Mouse (Mus musculus) E14TG2a.4 (cell line): ENCODE data around the gene Utrn.

ENCODE experiments used
- H3K27me3 ChIP-seq: 2 replicates; pipeline ENCODE4 v1.6.1; 2014; ENCODE audit warnings: low read length, control low read depth; ENCODE audit not compliant: insufficient read depth
- H3K36me3 ChIP-seq: 2 replicates; pipeline ENCODE4 v1.6.1; 2014; ENCODE audit warnings: low read length, control low read depth; ENCODE audit not compliant: insufficient read depth
- H3K4me1 ChIP-seq: replicated peaks from 2 replicates; pipeline ENCODE4 v1.6.1; 2014; ENCODE audit warnings: low read depth, low read length, control low read depth
- H3K4me3 ChIP-seq: replicated peaks from 2 replicates; pipeline ENCODE4 v1.5.1; 2014; ENCODE audit warnings: mild to moderate bottlenecking, low read length
- H3K9me3 ChIP-seq: 2 replicates; pipeline ENCODE4 v1.6.1; 2014; ENCODE audit warnings: low read length, control low read depth
- CTCF ChIP-seq: conservative IDR thresholded peaks from 2 replicates; pipeline ENCODE4 v1.5.1; 2014; ENCODE audit warnings: low read length
- NANOG ChIP-seq: IDR thresholded peaks from 2 replicates; pipeline ENCODE4 v1.6.1; 2014; ENCODE audit warnings: borderline replicate concordance, low read length, mixed read lengths
- POU5F1 ChIP-seq: IDR thresholded peaks from 2 replicates; pipeline ENCODE4 v1.6.1; 2014; ENCODE audit warnings: low read length, borderline replicate concordance

Gene Utrn

DNA sequence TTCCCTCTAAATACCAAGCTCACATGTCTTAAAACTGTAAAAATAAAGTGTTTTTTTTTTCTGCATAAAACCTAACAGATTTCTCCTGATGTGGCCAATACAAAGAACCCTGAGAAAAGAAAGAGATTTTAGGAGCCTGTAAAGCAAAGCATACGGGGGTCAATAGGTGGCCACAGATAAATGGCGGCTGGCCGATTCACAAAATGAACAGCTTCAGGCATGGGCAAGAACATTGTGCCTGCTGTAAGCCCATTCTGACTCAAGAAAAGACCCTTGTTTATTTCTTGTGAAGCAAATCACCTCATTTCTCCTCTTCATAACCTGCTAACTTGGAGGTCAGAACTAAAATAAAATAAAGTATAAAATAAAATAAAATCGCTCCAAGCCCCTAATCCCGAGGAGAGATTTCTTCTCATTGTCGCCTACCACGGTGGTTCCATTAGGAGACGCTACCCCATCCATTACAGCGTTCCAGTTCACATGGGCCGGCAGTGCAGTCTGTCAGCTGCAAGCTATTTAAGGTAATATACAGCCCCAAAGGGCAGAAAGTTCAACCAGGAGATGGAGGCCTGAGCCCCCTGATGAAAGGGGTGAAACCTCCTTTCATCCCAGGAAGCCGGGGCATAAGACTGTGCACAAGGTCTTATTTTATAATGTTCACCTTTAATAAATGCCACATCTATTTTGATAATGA, 316.8 kb downstream of the Utrn start:
- H3K27me3 ChIP-seq, result no peaks in the 10 kb centered on the region
- peak overlapping the region; percentile 46; the same call in 1 of the 2 replicates for H3K4me3 ChIP-seq
- H3K9me3 ChIP-seq, result no peaks in the 10 kb centered on the region
- H3K36me3 ChIP-seq, result no peaks in the 10 kb centered on the region
- TF ChIP-seq NANOG (no peak), CTCF (no peak)
- peaks cover 83% of the 10 kb centered on the region for H3K4me1 ChIP-seq

DNA sequence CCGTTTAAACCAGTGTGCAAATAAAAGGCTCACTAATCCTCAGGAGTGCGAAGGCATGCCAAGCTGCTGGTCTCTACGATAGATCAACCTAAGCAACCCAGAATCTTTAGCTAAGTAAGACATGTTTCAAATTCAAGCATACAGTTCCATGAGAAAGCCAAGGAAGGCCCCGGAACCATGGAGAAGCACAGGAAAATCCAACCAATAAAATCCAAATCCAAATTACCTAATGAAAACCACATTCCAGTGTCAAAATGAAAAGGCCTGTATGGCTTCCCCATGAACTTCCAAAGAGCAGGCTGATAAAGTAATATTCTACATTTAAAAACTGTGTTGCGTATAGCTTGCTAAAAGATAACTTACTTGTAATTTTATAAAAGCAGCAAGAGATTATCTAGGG, 317.4 kb downstream of the Utrn start:
- Histone ChIP-seq H3K36me3 (no peaks in the 10 kb centered on the region), H3K4me1 (peaks cover 84% of the 10 kb centered on the region), H3K27me3 (no peaks in the 10 kb centered on the region), H3K9me3 (no peaks in the 10 kb centered on the region), H3K4me3 (no peak overlapping the region; the same call in 1 of the 2 replicates)
- no peak for TF ChIP-seq CTCF
- no peak for TF ChIP-seq NANOG
- no peak for TF ChIP-seq POU5F1

DNA sequence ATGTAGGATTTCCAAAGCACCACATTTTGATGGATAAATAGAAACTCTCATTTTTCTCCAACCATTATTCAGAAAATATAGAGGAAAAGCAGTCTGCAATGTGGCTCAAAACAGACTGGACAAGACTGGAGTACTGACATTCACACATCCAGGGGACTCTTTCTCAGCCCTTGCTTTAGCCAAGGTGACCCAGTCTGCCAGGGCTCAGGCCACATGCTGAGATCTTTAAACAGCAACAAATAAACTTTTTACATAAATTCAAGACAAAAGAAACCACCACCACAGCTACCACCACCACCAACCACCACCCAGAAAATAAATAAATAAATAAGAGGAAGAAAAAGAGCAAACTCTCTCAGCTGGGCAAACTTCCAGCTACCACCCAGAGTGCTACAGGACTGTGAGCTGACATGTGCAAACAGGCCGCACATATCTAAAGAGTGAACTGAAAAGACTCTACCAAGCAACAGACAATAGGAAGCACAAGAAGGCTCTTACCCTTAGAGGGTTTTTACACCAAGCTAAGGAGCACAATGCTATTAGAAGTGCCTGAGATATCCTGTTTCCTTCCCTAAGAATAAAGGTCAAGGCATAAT, 319.1 kb downstream of the Utrn start:
- H3K4me1 ChIP-seq, result peaks cover 86% of the 10 kb centered on the region
- H3K9me3 ChIP-seq, result no peaks in the 10 kb centered on the region
- H3K27me3 ChIP-seq, result no peaks in the 10 kb centered on the region
- H3K36me3 ChIP-seq, result peaks cover 16% of the 10 kb centered on the region; the same call in 1 of the 2 replicates
- TF ChIP-seq CTCF, result no peak
- no peak for TF ChIP-seq NANOG
- TF ChIP-seq POU5F1, result no peak
- H3K4me3 ChIP-seq, result peak overlapping the region; percentile 32

DNA sequence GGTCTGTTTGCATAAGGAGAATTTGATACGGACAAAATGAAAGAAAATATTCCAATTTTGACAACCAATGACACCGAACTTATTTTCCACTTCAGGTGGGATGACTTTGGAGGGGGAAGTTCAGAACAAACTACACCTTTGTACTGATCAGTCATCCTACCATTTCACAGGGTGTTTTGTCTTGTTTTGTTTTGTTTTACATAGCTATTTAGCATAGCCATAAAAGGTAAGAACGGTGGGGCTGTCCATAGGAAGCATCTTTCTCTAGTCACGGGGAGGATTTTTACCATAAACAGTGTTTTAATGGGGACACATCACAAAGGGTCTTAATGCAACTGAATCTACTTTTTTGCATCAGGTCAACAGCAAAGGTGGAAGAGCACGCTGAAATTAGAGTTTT, 319.9 kb downstream of the Utrn start:
- H3K27me3 ChIP-seq, result no peaks in the 10 kb centered on the region
- TF ChIP-seq POU5F1 (no peak), CTCF (no peak), NANOG (no peak)
- peaks cover 22% of the 10 kb centered on the region; the same call in 1 of the 2 replicates for H3K36me3 ChIP-seq
- no peaks in the 10 kb centered on the region for H3K9me3 ChIP-seq
- peak overlapping the region; percentile 91 for H3K4me3 ChIP-seq
- peaks cover 86% of the 10 kb centered on the region for H3K4me1 ChIP-seq

DNA sequence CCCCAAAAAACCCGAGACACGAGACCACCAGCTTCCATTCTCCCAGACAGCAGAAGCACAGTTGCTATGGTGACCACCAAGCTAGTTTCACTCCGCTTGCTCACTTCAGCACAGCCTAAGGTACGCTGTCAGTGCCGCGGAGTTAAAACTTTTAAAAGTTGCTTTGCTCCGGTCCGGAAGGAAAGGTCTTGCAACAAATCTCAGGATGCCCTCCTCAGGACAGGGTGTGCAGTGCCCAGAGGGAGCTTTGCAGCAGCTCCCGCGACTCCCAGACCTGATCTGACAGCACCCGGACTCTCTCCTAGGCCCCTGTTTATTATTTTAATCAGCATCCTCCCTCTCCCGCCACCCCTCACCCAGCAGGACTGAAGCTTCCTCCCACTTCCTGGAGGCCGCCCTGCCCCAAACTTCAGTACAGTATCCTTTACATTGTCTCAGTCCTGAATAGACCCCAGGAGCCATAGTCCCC, 320.5 kb downstream of the Utrn start:
- no peak for TF ChIP-seq POU5F1
- no peak for TF ChIP-seq CTCF
- no peak for TF ChIP-seq NANOG
- Histone ChIP-seq H3K4me1 (peaks cover 86% of the 10 kb centered on the region), H3K4me3 (peak overlapping the region; percentile 91)

DNA sequence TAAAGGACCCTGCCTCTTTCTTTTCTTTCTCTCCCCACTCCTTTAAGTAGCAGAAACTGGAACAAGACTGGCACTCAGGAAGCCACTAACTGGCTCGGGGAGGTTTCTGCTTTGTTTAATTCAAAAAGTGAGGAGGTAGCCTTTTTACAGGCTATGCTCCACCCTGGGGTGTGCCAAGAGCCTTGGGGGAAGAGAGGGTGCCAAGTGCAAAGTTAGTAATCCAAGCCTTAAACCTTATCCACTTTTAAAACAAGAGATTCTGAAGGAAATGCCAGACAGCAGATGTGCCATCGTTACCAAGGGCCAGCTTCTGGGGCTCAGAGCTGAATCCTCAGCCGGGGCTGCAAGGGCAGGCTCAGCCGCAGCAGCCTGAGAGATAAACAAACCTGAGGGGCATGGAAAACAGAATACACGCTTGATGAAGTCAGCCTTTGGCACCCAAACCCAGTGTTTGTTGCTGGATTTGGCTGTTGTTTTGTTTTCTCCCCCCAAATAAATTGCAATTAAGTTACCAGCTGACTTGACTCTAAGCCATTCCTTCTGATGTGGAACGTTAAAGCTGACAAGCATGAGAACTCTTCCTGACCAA, 322.0 kb downstream of the Utrn start:
- Histone ChIP-seq H3K9me3 (no peaks in the 10 kb centered on the region), H3K36me3 (peaks cover 36% of the 10 kb centered on the region; the same call in 1 of the 2 replicates), H3K4me1 (peaks cover 86% of the 10 kb centered on the region), H3K4me3 (peak overlapping the region; percentile 91), H3K27me3 (no peaks in the 10 kb centered on the region)
- TF ChIP-seq CTCF, result no peak

More for the DNA sequence above, 320.5 kb downstream of the Utrn start:
- H3K36me3 ChIP-seq, result peaks cover 27% of the 10 kb centered on the region; the same call in 1 of the 2 replicates
- no peaks in the 10 kb centered on the region for H3K27me3 ChIP-seq
- no peaks in the 10 kb centered on the region for H3K9me3 ChIP-seq

DNA sequence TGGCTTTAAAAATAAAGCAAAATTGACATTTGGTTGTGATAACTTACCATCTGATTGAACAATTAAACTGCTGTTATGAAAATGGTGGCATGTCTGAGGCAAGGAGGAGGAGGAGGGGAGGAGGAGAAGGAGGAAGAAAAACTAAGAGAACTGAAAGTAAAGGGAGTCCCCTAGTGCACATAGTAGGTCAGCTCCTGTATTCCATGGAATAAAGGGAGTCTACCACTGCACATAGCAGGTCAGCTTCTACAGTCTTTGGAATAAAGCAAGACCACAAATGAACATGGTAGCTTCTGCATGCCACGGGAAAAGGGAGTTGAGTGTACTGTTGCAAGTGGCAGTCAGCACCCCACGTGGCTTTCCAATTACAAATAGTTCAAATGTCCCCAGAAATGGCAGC, 323.7 kb downstream of the Utrn start:
- Histone ChIP-seq H3K27me3 (no peaks in the 10 kb centered on the region), H3K4me3 (peak overlapping the region; percentile 91), H3K9me3 (no peaks in the 10 kb centered on the region), H3K36me3 (peaks cover 45% of the 10 kb centered on the region), H3K4me1 (peaks cover 86% of the 10 kb centered on the region)
- TF ChIP-seq CTCF (no peak), NANOG (no peak), POU5F1 (no peak)

DNA sequence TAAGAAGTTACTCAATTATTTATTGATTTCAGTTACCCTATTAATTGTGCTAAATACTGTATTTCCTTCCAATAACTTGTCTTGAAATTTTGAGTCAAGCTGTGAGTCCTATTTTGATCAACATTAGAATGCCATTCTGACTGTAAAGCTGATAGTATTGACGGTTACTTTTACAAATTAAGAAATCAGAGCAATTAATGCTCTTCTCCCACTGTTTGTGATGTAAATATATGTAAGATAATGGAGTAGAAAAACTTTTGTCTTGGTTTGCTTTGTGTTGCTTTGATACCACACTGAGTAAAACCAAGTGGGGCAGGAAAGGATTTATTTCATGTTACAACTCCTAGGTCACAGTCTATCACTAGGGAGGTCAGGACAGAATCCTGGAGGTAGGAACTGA, 327.4 kb downstream of the Utrn start:
- no peak for TF ChIP-seq POU5F1
- peak; percentile 91 for TF ChIP-seq NANOG
- Histone ChIP-seq H3K4me3 (no peak overlapping the region), H3K4me1 (peaks cover 78% of the 10 kb centered on the region), H3K9me3 (no peaks in the 10 kb centered on the region), H3K36me3 (peaks cover 75% of the 10 kb centered on the region), H3K27me3 (no peaks in the 10 kb centered on the region)
